Mouse (Mus musculus) olfactory bulb, adult 2 months (tissue): ENCODE results near the gene Ubl7.

Source experiments
- CTCF ChIP-seq: fragments of 200-500 bp; IDR thresholded peaks from 2 replicates; pipeline ENCODE4 v1.5.1; 2012; ENCODE audit warnings: low read depth, mild to moderate bottlenecking, low read length, moderate library complexity; ENCODE audit not compliant: insufficient read depth
- POLR2A ChIP-seq: fragments of 200-500 bp; IDR thresholded peaks from 2 replicates; pipeline ENCODE4 v1.6.1; 2012; ENCODE audit warnings: mild to moderate bottlenecking, low read depth, low read length, moderate library complexity; ENCODE audit not compliant: insufficient read depth

DNA sequence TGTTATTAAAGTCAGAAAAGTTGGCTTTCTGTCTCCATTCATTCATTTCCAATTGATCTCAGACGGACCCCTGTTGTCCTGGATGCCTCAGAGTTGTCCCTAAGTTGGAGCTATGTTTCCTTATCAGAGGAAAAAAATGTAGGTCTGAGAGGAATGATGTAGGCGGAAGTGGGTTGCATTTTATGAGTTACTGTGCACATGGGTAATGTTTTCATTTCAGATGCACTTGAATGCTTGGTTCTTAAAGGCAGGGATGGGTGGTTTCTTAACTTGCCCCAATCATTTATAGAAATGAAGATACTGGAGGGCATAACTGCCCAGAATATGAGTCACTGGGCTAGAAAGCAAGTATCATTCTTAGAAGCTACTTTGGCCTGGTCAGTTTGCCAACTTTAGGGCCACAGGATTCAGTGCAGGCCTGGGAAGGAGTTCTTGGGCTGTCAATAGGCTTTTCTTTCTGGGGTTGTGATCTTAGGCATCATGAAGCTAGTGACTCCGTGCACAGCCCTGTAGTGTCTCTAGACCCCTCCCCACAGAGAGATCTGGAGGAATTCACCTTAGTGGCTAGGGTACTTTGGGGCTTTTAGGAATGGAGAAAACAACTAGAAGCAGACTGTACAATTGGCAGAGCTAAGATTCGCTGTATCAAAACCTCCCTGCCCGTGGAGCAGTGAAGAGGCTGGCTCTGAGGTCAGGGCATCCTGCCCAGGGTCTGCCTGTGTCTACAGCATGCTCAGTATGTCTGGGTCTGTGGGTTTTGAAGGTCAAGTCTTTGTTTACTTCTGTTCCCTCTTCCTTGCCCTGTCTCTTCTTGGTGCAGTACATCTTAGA, 27.7 kb downstream of the Ubl7 start:
- TF ChIP-seq CTCF (no peak), POLR2A (no peak)
